Mouse (Mus musculus): ENCODE measurements around the gene Nacad. TPM values are rescaled to one million over a fixed set of nuclear protein-coding genes. Genes with fewer than 3 reads are reported as not detected.

Nacad gene
- total and polyA plus RNA-seq, 2 experiments from 2014 or later: 61.3 to 69.4 TPM

- Histone ChIP-seq H3K9ac (no peak overlapping the region), H3K9me3 (ENCODE audit: low read length) (no peaks in the 10 kb centered on the region), H3K27me3 (ENCODE audit: insufficient read depth, low read length) (no peaks in the 10 kb centered on the region), H3K4me2 (ENCODE audit: low read depth) (no peak overlapping the region), H3K27ac (ENCODE audit: low read depth, low read length) (no peak overlapping the region), H3K36me3 (ENCODE audit: insufficient read depth) (no peaks in the 10 kb centered on the region), H3K4me3 (ENCODE audit: low read depth, low read length) (no peak overlapping the region), H3K4me1 (ENCODE audit: insufficient read depth) (peaks cover 7% of the 10 kb centered on the region)
- no peak for ATAC-seq
- WGBS: 95% methylated on average over 3 of the region's 3 CpGs
- no peak for DNase-seq
- no peak for TF ChIP-seq CTCF (IDR thresholded peaks at IDR 0.05; ENCODE audit: low read depth)
Measured at GRCm38 (mm10) chr11:6550201-6550600, 55.7 kb downstream of the Nacad start.

- Histone ChIP-seq H3K27ac (ENCODE audit: low read depth, low read length) (no peak overlapping the region), H3K9ac (no peak overlapping the region), H3K27me3 (ENCODE audit: insufficient read depth, low read length) (no peaks in the 10 kb centered on the region), H3K36me3 (ENCODE audit: insufficient read depth) (no peaks in the 10 kb centered on the region), H3K4me2 (ENCODE audit: low read depth) (no peak overlapping the region), H3K4me3 (ENCODE audit: low read depth, low read length) (no peak overlapping the region), H3K4me1 (ENCODE audit: insufficient read depth) (peaks cover 7% of the 10 kb centered on the region), H3K9me3 (ENCODE audit: low read length) (no peaks in the 10 kb centered on the region)
- DNase-seq: no peak
- no peak for ATAC-seq
- TF ChIP-seq CTCF (IDR thresholded peaks at IDR 0.05; ENCODE audit: low read depth): no peak
- 86% methylated on average over 2 of the region's 2 CpGs for WGBS
Measured at GRCm38 (mm10) chr11:6549770-6550169, 56.1 kb downstream of the Nacad start.

Other genes starting within 250 kb of the Nacad start
- gene Zmiz2, start 217.0 kb downstream of the Nacad start, total RNA-seq (2014; rRNA removed): 109 and 129 TPM in 2 replicates
- 38.1 and 43.8 TPM in 2 replicates for gene Zmiz2, start 217.0 kb downstream of the Nacad start, polyA plus RNA-seq (2015; fragmentation: Nextera tagmentation; extraction: Ambion mirVana)
- 3,025 and 4,002 TPM in 2 replicates for gene Ppia, start 190.6 kb downstream of the Nacad start, total RNA-seq (2014; rRNA removed)
- 5,423 and 7,006 TPM in 2 replicates for gene Ppia, start 190.6 kb downstream of the Nacad start, polyA plus RNA-seq (2015; fragmentation: Nextera tagmentation; extraction: Ambion mirVana)
- 55.3 and 68.0 TPM in 2 replicates for gene H2afv, start 161.6 kb downstream of the Nacad start, total RNA-seq (2014; rRNA removed)
- gene H2afv, start 161.6 kb downstream of the Nacad start, polyA plus RNA-seq (2015; fragmentation: Nextera tagmentation; extraction: Ambion mirVana): 185 and 235 TPM in 2 replicates
- gene Purb, start 130.1 kb downstream of the Nacad start, total RNA-seq (2014; rRNA removed): 49.9 and 53.5 TPM in 2 replicates
- gene Purb, start 130.1 kb downstream of the Nacad start, polyA plus RNA-seq (2015; fragmentation: Nextera tagmentation; extraction: Ambion mirVana): 10.9 and 18.6 TPM in 2 replicates
- gene Myo1g, start 85.1 kb downstream of the Nacad start, total RNA-seq (2014; rRNA removed): 0.23 and 0.90 TPM in 2 replicates
- 0.24 and 0.75 TPM in 2 replicates for gene Myo1g, start 85.1 kb downstream of the Nacad start, polyA plus RNA-seq (2015; fragmentation: Nextera tagmentation; extraction: Ambion mirVana)
- gene Ccm2, start 59.2 kb downstream of the Nacad start, total RNA-seq (2014; rRNA removed): 58.9 and 65.6 TPM in 2 replicates
- 84.0 and 84.7 TPM in 2 replicates for gene Ccm2, start 59.2 kb downstream of the Nacad start, polyA plus RNA-seq (2015; fragmentation: Nextera tagmentation; extraction: Ambion mirVana)
- 32.2 and 41.9 TPM in 2 replicates for gene Tbrg4, start 20.0 kb upstream of the Nacad start, total RNA-seq (2014; rRNA removed)
- gene Tbrg4, start 20.0 kb upstream of the Nacad start, polyA plus RNA-seq (2015; fragmentation: Nextera tagmentation; extraction: Ambion mirVana): 30.9 and 31.6 TPM in 2 replicates
- gene Wap, start 32.6 kb upstream of the Nacad start, total RNA-seq (2014; rRNA removed): not detected in 2 replicates
- not detected in 2 replicates for gene Wap, start 32.6 kb upstream of the Nacad start, polyA plus RNA-seq (2015; fragmentation: Nextera tagmentation; extraction: Ambion mirVana)
- gene Ramp3, start 52.5 kb upstream of the Nacad start, total RNA-seq (2014; rRNA removed): 12.9 and 21.1 TPM in 2 replicates
- gene Ramp3, start 52.5 kb upstream of the Nacad start, polyA plus RNA-seq (2015; fragmentation: Nextera tagmentation; extraction: Ambion mirVana): 17.6 and 20.0 TPM in 2 replicates
- not detected in 2 replicates for gene Gm11983, start 231.6 kb upstream of the Nacad start, total RNA-seq (2014; rRNA removed)
- not detected in 2 replicates for gene Gm11983, start 231.6 kb upstream of the Nacad start, polyA plus RNA-seq (2015; fragmentation: Nextera tagmentation; extraction: Ambion mirVana)

Measured in forebrain, postnatal 0 days (tissue).